Mouse (Mus musculus) lung, adult 10 weeks (tissue): Measurements from ENCODE around the gene Hist2h4. TPM values are rescaled to one million over a fixed set of nuclear protein-coding genes. Genes with fewer than 3 reads are reported as not detected.

ENCODE experiments used
- polyA plus RNA-seq: library from polyadenylated mRNA; stranded (reverse); fragments of 350-450 nt; fragmentation: Illumina TruSeq; extraction: RNeasy Lipid Tissue Mini Kit (QIAGEN cat#74804); gene quantifications from one replicate; pipeline ENCODE4 v1.2.3, GENCODE M21; 2014; ENCODE audit warnings: low read depth, low replicate concordance; ENCODE audit not compliant: insufficient read depth

Hist2h4 gene
- polyA plus RNA-seq, result not detected

GRCm38 (mm10) chr3:96262979-96263550 lies at the start of gene Hist2h4:
Gene Hist2h4, minus strand, starts transcription at chr3:96263311.

GRCm38 (mm10) chr3:96293787-96294186 lies 30.7 kb upstream of the Hist2h4 start, which contains the start of gene Fcgr1:
Gene Fcgr1, minus strand, starts transcription at chr3:96293969.

GRCm38 (mm10) chr3:96269511-96270474 lies 6.7 kb upstream of the Hist2h4 start, which contains the start of gene Hist2h2bb:
Gene Hist2h2bb, plus strand, starts transcription at chr3:96269752.

GRCm38 (mm10) chr3:96268051-96268775 lies 5.1 kb upstream of the Hist2h4 start, which contains the start of gene Hist2h3b:
Gene Hist2h3b, plus strand, starts transcription at chr3:96268654.

GRCm38 (mm10) chr3:96246427-96246856 lies 16.7 kb downstream of the Hist2h4 start, which contains the start of gene Hist2h3c1:
Gene Hist2h3c1, plus strand, starts transcription at chr3:96246685.

GRCm38 (mm10) chr3:96245003-96245886 lies 17.9 kb downstream of the Hist2h4 start, which contains the start of gene Hist2h2aa1:
Gene Hist2h2aa1, plus strand, starts transcription at chr3:96245497.

GRCm38 (mm10) chr3:96239949-96240798 lies 22.9 kb downstream of the Hist2h4 start, which contains the start of gene Hist2h2aa2:
Gene Hist2h2aa2, minus strand, starts transcription at chr3:96240276.

GRCm38 (mm10) chr3:96238954-96239793 lies 23.9 kb downstream of the Hist2h4 start, which contains the start of gene Hist2h3c2:
Gene Hist2h3c2, minus strand, starts transcription at chr3:96239127.

GRCm38 (mm10) chr3:96220765-96221639 lies 42.1 kb downstream of the Hist2h4 start, which contains the start of the genes Hist2h2ac and Hist2h2be:
Gene Hist2h2ac, minus strand, starts transcription at chr3:96220880.
Gene Hist2h2be, plus strand, starts transcription at chr3:96221119.

GRCm38 (mm10) chr3:96219661-96220130 lies 43.4 kb downstream of the Hist2h4 start, which contains the start of the genes Bola1 and Hist2h2ab:
Gene Bola1, minus strand, starts transcription at chr3:96219709.
Gene Hist2h2ab, plus strand, starts transcription at chr3:96219865.

Other genes with a start within 250 kb of the Hist2h4 start
- 19.7 TPM for gene Vps45, start 204.8 kb downstream of the Hist2h4 start, polyA plus RNA-seq
- gene Otud7b, start 158.8 kb downstream of the Hist2h4 start, polyA plus RNA-seq, result 14.2 TPM
- 5.5 TPM for gene Mtmr11, start 101.3 kb downstream of the Hist2h4 start, polyA plus RNA-seq
- gene Sf3b4, start 91.0 kb downstream of the Hist2h4 start, polyA plus RNA-seq, result 24.0 TPM
- 0.72 TPM for gene Sv2a, start 82.2 kb downstream of the Hist2h4 start, polyA plus RNA-seq
- 43.7 TPM for gene Bola1, start 43.6 kb downstream of the Hist2h4 start, polyA plus RNA-seq
- gene Hist2h2ab, start 43.4 kb downstream of the Hist2h4 start, polyA plus RNA-seq, result not detected
- gene Hist2h2ac, start 42.4 kb downstream of the Hist2h4 start, polyA plus RNA-seq, result not detected
- 6.0 TPM for gene Hist2h2be, start 42.2 kb downstream of the Hist2h4 start, polyA plus RNA-seq
- 6.1 TPM for gene Hist2h3c2, start 24.2 kb downstream of the Hist2h4 start, polyA plus RNA-seq
- 119 TPM for gene Hist2h2aa2, start 23.0 kb downstream of the Hist2h4 start, polyA plus RNA-seq
- gene Hist2h2aa1, start 17.8 kb downstream of the Hist2h4 start, polyA plus RNA-seq, result 16.0 TPM
- gene Hist2h3c1, start 16.6 kb downstream of the Hist2h4 start, polyA plus RNA-seq, result not detected
- gene Hist2h3b, start 5.3 kb upstream of the Hist2h4 start, polyA plus RNA-seq, result not detected
- not detected for gene Hist2h2bb, start 6.4 kb upstream of the Hist2h4 start, polyA plus RNA-seq
- 5.0 TPM for gene Fcgr1, start 30.7 kb upstream of the Hist2h4 start, polyA plus RNA-seq
- gene BC107364, start 189.0 kb upstream of the Hist2h4 start, polyA plus RNA-seq, result not detected